Mouse (Mus musculus) lung, adult 2 months (tissue): ENCODE measurements around the gene Olfr918. TPM values are rescaled to one million over a fixed set of nuclear protein-coding genes. Genes with fewer than 3 reads are reported as not detected.

Source experiments
- DNase-seq: peaks from one replicate; pipeline ENCODE4 v3.0.0; 2022
- H3K4me1 ChIP-seq: fragments of 200-500 bp; 2 replicates; pipeline ENCODE4 v1.6.1; 2011; ENCODE audit warnings: low read length; ENCODE audit not compliant: control insufficient read depth, insufficient read depth
- H3K4me3 ChIP-seq: fragments of 200-500 bp; replicated peaks from 2 replicates; pipeline ENCODE3; 2011; ENCODE audit warnings: low read depth, mild to moderate bottlenecking, control low read depth, low read length; ENCODE audit errors: extremely low read depth
- CTCF ChIP-seq: fragments of 200-500 bp; IDR thresholded peaks from 2 replicates; pipeline ENCODE4 v1.5.1; 2011; ENCODE audit warnings: mild to moderate bottlenecking, low read length, control low read depth; ENCODE audit not compliant: insufficient read depth
- POLR2A ChIP-seq: fragments of 200-500 bp; IDR thresholded peaks from 2 replicates; pipeline ENCODE4 v1.6.1; 2011; ENCODE audit warnings: low read depth, mild to moderate bottlenecking, control low read depth, low read length, borderline replicate concordance; ENCODE audit errors: extremely low read depth
- WGBS: fragments of 180-500 bp; shearing (Covaris S2); methylation state at CpG from one replicate; pipeline ENCODE4 v1.1.7; 2018; 5-methylcytosine and 5-hydroxymethylcytosine counted together
- polyA plus RNA-seq: library from polyadenylated mRNA; depleted of rRNA; stranded (reverse); fragments of >200 nt; gene quantifications from 2 replicates; pipeline ENCODE4 v1.2.3, GENCODE M21; 2012; rRNA removed

Olfr918 gene
- not detected in 2 replicates for polyA plus RNA-seq

DNA sequence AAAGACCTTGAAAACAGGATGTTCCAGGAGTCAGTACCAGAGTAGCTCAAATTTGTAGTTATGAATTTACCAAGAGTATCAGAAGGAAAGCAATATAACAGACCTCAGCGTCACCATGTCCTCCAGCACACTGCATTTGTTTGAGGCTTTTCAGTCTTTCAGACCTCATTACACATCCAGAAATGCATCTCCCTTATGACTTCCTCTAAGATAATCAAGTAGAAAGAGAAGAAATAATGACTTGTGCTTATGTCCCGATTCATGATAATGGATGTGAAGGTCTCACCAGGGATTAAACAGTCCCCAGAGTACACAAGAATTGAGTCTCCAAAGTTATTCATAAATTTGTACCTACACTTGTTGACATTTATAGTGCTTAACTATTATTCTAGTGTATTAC is at the start of gene Olfr918:
TSS of gene Olfr918 (minus strand) at position 101 of the 400 bp plus-strand sequence.
- no peaks in the 10 kb centered on the region for H3K4me1 ChIP-seq
- H3K4me3 ChIP-seq, result no peak within 1 kb of the TSS
- 76% methylated on average over 2 of the region's 2 CpGs for WGBS

DNA sequence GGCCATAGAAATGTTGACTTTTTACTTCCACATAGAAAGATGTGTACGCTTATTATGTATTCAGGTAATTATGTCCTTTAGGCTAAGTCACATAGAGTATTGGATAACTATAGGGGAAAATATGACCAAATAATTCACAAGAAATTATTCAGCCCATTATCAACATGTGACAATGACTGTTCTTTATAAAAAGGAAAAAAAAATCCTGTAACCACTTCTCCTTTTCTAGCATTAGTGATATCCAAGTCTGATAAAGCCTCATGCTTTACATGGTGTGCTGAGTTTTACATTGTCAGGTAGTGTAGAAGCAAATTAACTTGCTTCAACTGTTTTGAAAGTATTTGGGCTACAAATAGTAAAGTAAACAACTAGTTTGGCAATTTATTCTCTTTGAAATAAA is 49.6 kb upstream of the Olfr918 start:
- 93% methylated on average over 1 of the region's 1 CpGs for WGBS
- peaks cover 8% of the 10 kb centered on the region for H3K4me1 ChIP-seq
- no peak overlapping the region for H3K4me3 ChIP-seq
- DNase-seq, result no peak
- TF ChIP-seq CTCF (no peak), POLR2A (no peak)

More for the DNA sequence above, at the start of gene Olfr918:
- TF ChIP-seq CTCF (no peak), POLR2A (no peak)
- DNase-seq, result no peak

DNA sequence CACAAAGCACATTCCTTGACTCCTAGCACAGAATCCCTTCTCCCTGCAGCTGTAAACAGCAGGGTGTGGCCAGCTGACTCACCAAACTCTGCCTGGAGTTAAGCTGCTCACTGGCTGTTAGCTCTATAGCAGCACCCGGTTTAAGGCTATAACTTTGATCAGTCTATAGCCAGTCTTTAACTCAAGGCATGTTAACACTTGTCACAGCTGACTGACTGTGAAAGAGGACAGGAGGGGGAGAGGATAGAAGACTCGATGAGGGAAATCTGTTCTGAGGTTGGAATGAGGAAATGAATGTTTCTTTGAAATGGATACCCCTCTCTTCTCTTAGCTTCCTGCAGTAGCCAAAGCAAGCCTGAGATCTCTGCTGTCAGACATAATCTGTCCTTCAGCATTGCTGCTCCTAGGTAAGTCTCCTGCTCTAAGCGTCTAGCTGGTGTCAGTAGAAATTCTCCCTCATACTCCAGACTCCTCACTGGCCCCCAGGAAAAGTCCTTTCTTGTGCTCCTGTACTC is 44.6 kb upstream of the Olfr918 start:
- peak; percentile 12 for DNase-seq
- Histone ChIP-seq H3K4me3 (peak overlapping the region; percentile 77), H3K4me1 (peaks cover 10% of the 10 kb centered on the region)
- no peak for TF ChIP-seq POLR2A
- TF ChIP-seq CTCF, result no peak
- WGBS, result 0% methylated on average over 3 of the region's 3 CpGs

DNA sequence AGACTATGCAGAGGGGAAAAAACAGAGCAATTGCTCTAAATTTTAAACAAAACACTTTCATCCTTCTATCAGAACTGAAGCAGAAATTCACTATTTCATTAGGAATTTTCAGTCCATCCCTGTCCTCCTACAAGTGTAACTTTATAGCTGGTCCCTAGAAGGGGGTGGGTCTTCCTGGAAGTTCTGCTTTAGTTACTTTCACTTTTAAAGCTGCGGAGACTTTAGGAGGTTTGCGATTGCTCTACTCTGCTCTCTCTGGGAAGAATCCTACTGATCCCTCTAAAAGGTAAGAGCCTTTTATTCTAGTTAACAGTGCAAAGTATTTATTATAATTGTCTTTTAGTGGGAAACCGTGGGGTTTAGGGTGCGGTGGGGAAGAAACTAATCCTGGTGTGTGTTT is 43.7 kb upstream of the Olfr918 start, which contains the start of gene Vwa5a:
TSS of gene Vwa5a (plus strand) at position 167 of the 400 bp plus-strand sequence.
- no peak for TF ChIP-seq CTCF
- TF ChIP-seq POLR2A, result no peak
- under 1% methylated on average over 4 of the region's 4 CpGs for WGBS
- DNase-seq, result peak; percentile 10
- Histone ChIP-seq H3K4me3 (peak within 1 kb of the TSS; percentile 77), H3K4me1 (peaks cover 10% of the 10 kb centered on the region)

DNA sequence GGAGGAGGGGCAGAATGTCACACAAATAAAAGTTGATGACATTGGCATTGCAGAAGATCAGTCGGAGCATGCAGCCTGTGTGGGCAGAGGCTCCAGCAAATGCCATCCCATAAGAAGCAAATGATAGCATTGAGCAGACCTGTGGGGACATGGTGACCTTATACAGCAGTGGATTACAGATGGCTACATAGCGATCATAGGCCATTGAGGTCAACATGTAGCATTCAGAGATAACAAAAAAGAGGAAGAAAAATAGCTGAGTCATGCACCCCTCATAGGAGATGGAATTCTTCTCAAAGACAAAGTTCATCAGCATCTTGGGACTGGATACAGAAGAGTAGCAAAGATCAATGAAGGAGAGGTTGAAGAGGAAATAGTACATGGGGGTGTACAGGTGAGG is 1.5 kb downstream of the Olfr918 start:
- DNase-seq, result no peak
- no peak for TF ChIP-seq POLR2A
- no peak for TF ChIP-seq CTCF
- H3K4me3 ChIP-seq, result no peak overlapping the region
- WGBS, result 73% methylated on average over 2 of the region's 2 CpGs
- no peaks in the 10 kb centered on the region for H3K4me1 ChIP-seq

DNA sequence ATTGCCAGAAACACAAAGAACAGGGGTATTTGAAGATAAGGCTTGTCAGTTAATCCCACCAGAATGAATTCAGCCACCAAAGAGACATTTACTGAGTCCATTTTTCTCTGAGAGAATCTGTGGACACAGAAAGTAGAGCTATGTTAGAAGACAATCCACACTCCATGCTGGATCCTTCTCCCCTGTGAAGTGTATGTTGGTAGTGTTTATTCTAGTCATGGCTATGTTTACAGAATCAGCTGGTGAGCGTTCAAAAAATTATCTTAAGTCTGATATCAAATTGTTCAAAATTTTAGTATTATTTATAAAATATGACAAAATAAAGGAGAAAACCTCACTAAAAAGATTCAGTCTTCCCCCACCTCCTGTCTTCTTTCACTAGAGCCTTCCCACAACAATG is 8.7 kb downstream of the Olfr918 start, which contains the start of gene Olfr917:
TSS of gene Olfr917 (minus strand) at position 101 of the 400 bp plus-strand sequence.
- TF ChIP-seq CTCF (no peak), POLR2A (no peak)
- H3K4me1 ChIP-seq, result no peaks in the 10 kb centered on the region
- DNase-seq, result no peak
- H3K4me3 ChIP-seq, result no peak within 1 kb of the TSS
- 65% methylated on average over 1 of the region's 1 CpGs for WGBS

DNA sequence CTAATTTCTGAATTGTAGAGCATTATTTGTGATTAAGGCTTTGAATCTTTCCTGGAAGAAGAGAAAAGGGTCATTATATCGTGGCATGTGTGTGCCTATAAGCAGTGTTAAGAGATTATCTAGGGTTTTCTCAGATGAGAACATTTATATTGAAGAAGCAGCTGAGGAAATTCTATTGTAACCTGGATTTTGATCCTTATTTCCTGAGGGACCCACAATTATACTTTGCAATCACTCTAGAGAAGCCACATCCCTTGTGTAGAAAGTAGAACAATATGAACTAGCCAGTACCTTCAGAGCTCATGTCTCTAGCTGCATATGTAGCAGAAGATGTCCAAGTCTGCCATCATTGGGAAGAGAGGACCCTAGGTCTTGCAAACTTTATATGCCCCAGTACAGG is 14.6 kb downstream of the Olfr918 start, which contains the start of gene Olfr916:
TSS of gene Olfr916 (minus strand) at position 101 of the 400 bp plus-strand sequence.
- TF ChIP-seq POLR2A (no peak), CTCF (no peak)
- 57% methylated on average over 1 of the region's 1 CpGs for WGBS
- H3K4me1 ChIP-seq, result no peaks in the 10 kb centered on the region
- DNase-seq, result no peak
- H3K4me3 ChIP-seq, result no peak within 1 kb of the TSS

DNA sequence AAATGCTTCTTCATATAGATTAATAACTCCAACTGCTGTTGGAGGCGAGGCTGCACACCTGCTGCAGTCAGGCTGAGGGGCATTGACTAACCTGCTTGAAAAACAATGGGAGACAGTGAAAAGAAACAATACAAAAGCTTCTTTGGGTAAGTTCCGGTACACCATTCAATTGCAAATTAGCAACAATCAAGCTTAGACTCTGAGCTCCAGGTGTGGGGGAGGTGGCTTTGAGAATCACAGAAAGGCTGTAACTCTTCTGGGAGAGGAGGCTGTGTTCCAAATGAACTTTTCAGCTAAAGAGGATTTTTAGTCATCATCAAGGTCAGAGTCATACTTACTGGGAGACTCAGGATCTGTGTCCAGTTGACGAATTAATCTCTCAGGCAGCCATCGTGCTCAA is 42.0 kb downstream of the Olfr918 start:
- TF ChIP-seq POLR2A (no peak), CTCF (no peak)
- WGBS, result 71% methylated on average over 4 of the region's 4 CpGs
- no peak for DNase-seq
- no peak overlapping the region for H3K4me3 ChIP-seq
- no peaks in the 10 kb centered on the region for H3K4me1 ChIP-seq

Other genes with a start within 250 kb of the Olfr918 start
- not detected in 2 replicates for gene Olfr901, start 245.1 kb downstream of the Olfr918 start, polyA plus RNA-seq
- not detected in 2 replicates for gene Olfr902, start 226.9 kb downstream of the Olfr918 start, polyA plus RNA-seq
- not detected in 2 replicates for gene Olfr904, start 211.5 kb downstream of the Olfr918 start, polyA plus RNA-seq
- not detected in 2 replicates for gene Olfr905, start 203.5 kb downstream of the Olfr918 start, polyA plus RNA-seq
- gene Olfr906, start 187.5 kb downstream of the Olfr918 start, polyA plus RNA-seq, result not detected in 2 replicates
- gene Olfr907, start 178.8 kb downstream of the Olfr918 start, polyA plus RNA-seq, result not detected in 2 replicates
- not detected in 2 replicates for gene Olfr911-ps1, start 153.0 kb downstream of the Olfr918 start, polyA plus RNA-seq
- gene Olfr910, start 136.8 kb downstream of the Olfr918 start, polyA plus RNA-seq, result not detected in 2 replicates
- gene Olfr912, start 94.4 kb downstream of the Olfr918 start, polyA plus RNA-seq, result not detected in 2 replicates
- not detected in 2 replicates for gene Olfr913, start 81.8 kb downstream of the Olfr918 start, polyA plus RNA-seq
- not detected in 2 replicates for gene Olfr914, start 69.5 kb downstream of the Olfr918 start, polyA plus RNA-seq
- not detected in 2 replicates for gene Olfr916, start 14.7 kb downstream of the Olfr918 start, polyA plus RNA-seq
- gene Olfr917, start 8.8 kb downstream of the Olfr918 start, polyA plus RNA-seq, result not detected in 2 replicates
- gene Olfr919, start 29.1 kb upstream of the Olfr918 start, polyA plus RNA-seq, result not detected in 2 replicates
- gene Vwa5a, start 43.7 kb upstream of the Olfr918 start, polyA plus RNA-seq, result 17.2 and 22.8 TPM in 2 replicates
- gene Olfr920, start 77.7 kb upstream of the Olfr918 start, polyA plus RNA-seq, result 0.17 and 0.25 TPM in 2 replicates
- 0.13 TPM in 1 of 2 replicates, not detected in the other for gene Olfr921, start 98.5 kb upstream of the Olfr918 start, polyA plus RNA-seq
- not detected in 2 replicates for gene Olfr922, start 140.0 kb upstream of the Olfr918 start, polyA plus RNA-seq
- gene Olfr923, start 151.9 kb upstream of the Olfr918 start, polyA plus RNA-seq, result not detected in 2 replicates
- gene Olfr924, start 169.8 kb upstream of the Olfr918 start, polyA plus RNA-seq, result not detected in 2 replicates
- gene Olfr26, start 180.5 kb upstream of the Olfr918 start, polyA plus RNA-seq, result not detected in 2 replicates
- not detected in 2 replicates for gene Olfr926, start 202.5 kb upstream of the Olfr918 start, polyA plus RNA-seq